Mouse (Mus musculus) ovary, adult 18-20 months (tissue): Measurements from ENCODE around the gene Kctd8.
"Not testable (repeated sequence)": the region's sequence is repeated elsewhere in the genome, so short reads cannot be mapped to it uniquely, and the experiment has no call there.

ENCODE experiments used
- DNase-seq: peaks from one replicate; pipeline ENCODE4 v3.0.0; 2022; ENCODE audit warnings: low spot score, mixed read lengths

Gene Kctd8

DNA sequence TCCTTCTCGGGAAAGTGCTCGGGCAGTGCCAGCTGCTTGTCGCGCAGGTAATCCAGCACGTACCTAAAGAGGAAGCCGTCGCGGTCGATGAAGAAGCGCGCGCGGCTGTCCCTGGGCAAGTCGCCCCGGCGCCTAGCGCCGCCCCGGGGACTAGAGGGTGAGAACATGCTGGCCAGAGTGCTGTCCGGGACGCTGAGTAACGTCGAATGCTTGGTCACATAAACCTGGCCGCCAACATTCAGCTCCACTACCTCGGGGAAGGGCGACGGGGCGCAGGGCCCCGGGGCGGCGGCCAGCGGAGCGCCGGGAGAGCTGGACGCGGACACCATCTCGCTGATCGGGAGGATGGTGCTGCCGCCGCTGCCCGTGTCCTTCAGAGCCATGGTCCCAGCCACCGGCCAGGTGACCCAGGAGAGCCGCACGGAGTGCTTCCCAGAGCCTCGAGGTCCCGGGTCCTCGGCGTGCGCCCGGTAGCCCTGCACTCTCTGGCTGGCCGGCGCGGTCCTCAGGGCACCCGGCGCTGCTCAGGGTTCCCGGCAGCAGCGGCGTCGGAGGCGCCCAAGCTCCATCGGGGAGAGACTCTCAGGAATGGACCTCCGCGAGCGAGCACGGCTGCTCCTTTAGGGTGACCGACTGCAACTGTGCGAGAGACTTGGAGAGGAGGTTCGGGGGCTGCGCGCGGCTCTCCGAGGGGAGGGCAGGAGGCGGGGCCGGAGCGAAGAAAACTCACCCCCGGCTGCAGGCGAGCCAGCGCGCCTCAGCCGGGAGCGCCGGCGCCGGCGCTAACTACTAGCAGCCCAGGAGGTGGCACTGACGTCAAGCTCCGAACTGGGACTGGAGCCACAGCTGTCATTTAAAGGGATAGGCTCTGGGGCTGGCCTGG is at the start of gene Kctd8:
Gene Kctd8 (minus strand): TSS at position 761 of the 883 bp plus-strand sequence.
- DNase-seq, result peak; percentile 1

GRCm38 (mm10) chr5:69379072-69379471 is 37.6 kb upstream of the Kctd8 start:
- DNase-seq, result no peak

DNA sequence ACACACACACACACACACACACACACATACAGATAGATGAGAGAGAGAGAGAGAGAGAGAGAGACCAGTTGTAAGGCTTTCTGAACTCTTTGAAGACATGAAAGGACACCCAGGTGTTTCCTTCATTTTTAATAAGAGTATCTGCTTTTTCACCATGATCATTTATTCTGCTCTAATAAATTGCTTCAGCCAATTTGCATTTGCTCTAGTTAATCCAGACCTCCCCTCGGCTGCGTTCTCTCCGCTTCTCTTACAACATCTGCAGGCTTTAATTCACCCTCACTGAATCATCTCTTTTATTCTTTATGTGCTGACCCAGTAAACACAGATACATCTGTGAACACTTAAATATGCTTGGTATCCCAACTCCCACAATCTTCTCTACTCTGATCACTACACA is 9.1 kb upstream of the Kctd8 start:
- DNase-seq, result no peak

- no peak for DNase-seq
Observed at GRCm38 (mm10) chr5:69340102-69340918, 1.2 kb downstream of the Kctd8 start.

DNA sequence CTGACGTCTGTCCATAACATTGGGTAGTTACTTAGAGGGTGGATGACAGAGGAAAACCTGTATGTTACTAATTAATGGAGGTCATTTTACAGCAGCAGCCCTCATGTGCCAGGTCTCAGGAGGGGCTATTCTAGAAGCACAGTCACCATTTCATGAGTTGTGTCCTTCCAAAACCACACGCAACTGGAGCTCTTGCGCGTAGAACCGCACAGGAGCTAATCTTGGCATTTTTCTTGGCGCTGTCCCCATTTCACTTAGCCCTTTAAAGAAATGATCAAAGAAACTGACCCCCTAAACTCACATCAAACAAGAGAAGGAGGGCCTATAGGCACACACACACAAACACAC is 1.9 kb downstream of the Kctd8 start:
- no peak for DNase-seq

GRCm38 (mm10) chr5:69338916-69339622 is 2.4 kb downstream of the Kctd8 start:
- DNase-seq, result no peak

- no peak for DNase-seq
Observed at GRCm38 (mm10) chr5:69327561-69327960, 13.9 kb downstream of the Kctd8 start.

GRCm38 (mm10) chr5:69324566-69325230 is 16.8 kb downstream of the Kctd8 start:
- no peak for DNase-seq

DNA sequence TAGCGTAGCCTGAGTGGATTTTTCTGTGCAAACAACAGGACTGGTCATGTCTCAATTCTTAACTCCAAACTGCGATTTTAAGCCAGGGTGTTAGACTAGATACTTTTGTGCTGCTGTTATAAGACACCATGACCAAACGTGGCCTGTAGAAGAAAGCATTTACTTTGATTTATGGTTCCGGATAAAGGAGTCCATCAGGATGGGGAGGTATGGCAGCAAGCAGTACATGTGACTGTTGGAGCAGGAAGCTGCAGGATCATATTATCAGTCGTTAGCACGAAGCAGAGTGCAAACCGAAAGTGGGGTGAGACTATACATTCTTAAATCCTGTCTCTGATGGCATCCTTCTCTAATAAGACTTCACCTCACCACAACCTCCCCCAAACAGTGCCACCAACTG is 28.9 kb downstream of the Kctd8 start:
- no peak for DNase-seq

DNA sequence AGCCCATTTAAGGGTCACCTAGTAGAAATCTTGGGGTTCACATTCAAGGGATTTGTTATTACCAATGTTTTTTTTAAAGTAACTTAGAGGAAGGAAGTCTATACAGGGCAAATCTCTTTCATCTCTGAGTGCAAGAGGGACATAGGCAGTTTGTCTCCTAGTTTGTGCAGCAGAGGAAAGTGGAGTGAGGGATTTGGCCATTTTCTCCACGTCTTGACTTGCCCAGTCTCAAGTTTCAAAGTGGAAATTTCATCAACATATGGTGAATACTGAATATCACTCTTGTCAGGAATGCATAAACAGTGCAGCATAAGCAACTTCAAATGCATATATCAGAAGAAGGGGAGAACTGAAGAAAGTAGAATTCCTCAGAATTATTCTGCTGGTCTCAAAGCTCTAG is 39.8 kb downstream of the Kctd8 start:
- DNase-seq, result no peak

DNA sequence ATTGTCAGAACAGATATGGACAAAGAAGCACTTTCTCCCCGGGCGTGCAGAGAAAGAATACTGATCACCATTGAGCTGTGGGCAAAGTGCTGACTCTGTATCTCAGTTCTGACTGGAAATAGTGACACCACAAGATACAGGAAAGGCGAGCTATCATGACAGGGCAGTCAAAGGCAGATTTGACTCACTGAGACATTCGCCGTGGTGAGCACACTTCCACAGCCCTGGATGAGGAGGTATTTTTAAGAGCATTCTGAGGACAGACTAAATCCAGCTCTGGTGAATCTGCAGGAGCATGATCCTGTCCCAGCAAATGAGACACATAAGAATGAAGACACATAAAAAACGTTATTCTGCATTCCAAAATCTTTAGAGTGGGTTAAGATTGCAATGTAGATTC is 49.1 kb downstream of the Kctd8 start:
- no peak for DNase-seq

DNA sequence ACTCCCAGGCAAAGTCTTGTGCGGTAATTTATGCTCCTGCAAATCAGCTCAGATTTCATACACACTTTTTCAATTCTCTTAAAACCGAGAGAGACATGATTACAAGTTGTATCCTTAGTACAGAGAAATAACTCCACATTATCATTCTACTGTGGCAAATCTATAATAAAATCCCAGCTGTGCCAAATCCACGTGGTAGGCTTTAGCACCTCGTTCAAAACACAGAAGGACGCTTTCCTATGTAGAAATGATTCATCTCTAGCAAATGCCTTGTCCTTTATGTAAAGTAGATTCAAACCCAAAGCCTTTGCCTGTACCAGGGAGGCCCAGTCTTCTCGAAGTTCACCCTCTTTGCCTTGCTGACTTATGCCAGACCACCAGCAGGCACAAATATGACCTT is 57.1 kb downstream of the Kctd8 start:
- no peak for DNase-seq

DNA sequence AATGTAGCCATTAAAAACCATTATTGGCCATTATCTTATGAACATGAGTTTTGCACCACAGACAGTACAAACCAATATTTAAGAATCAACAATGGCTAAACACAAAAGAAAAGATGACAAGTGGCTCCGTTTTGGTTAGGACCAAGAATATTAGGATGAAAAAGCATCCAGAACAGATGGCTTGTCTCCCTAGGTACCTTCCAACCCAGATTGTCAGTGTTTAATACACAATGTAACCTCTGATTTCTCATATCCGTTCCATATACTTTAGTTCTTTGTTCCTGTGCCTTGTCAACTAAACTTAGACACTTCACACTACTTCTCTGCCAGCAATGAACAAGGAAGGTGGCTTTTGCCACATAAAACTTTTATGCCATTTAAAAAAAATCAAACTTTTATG is 89.1 kb downstream of the Kctd8 start:
- DNase-seq, result no peak

DNA sequence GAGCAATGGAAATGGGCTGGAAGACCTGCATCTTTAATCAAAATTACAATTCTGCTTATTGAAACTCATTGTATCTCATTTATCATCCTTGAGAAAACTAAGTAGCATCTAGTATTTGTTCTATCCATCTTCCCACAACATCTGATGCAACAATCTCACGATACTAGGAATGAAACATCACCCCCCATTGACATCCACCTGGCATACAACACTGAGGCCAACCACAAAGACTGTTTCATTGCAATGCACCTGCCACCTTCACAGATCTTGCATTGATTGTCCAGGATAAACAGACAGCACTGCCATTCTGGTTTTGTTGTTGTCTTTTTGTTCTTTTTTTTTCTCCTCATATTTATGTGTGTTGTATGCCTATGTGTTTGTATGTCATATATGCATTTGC is 99.5 kb downstream of the Kctd8 start:
- DNase-seq, result no peak

DNA sequence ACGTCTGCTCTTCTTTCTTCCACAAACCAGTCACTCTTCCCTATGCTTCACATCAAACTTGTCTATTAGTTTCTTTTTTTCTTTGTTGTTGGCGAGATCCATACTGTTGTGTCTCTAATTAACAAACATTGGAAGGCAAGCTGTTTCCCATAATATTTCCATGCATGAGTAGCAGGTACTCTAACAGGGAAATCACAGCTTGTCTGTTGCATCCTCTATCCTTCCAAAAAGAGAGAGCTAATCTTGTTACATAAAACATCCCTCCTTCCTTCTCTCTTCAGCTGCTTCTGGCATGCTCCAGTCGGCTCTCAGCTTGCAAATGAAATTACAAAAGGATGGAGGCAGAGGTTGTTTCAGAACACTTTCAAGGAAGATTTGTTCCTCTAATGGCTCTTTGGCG is 107.9 kb downstream of the Kctd8 start:
- no peak for DNase-seq

- not testable (repeated sequence) for DNase-seq
Observed at GRCm38 (mm10) chr5:69231649-69232048, 109.8 kb downstream of the Kctd8 start.

- no peak for DNase-seq
Observed at GRCm38 (mm10) chr5:69227147-69227546, 114.3 kb downstream of the Kctd8 start.

- no peak for DNase-seq
Observed at GRCm38 (mm10) chr5:69222608-69223007, 118.9 kb downstream of the Kctd8 start.

DNA sequence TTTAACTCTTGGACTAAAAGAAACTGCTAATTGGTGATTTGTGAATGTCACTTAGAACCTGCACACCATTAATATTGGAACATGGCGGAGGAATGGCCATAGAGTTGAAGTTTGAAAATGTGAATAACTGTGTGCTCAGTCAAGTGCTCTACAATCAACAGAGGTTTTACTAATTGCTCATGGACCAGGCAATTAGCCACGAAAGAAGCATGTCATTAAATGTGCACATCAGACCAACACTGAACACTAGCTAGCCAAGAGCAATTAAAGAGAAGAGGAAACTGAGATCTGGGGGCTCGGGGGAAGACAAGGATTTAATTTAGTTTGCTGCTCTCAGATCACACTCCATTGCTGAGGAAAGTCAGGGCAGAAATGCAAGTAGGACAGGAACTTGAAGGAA is 126.3 kb downstream of the Kctd8 start:
- DNase-seq, result no peak

DNA sequence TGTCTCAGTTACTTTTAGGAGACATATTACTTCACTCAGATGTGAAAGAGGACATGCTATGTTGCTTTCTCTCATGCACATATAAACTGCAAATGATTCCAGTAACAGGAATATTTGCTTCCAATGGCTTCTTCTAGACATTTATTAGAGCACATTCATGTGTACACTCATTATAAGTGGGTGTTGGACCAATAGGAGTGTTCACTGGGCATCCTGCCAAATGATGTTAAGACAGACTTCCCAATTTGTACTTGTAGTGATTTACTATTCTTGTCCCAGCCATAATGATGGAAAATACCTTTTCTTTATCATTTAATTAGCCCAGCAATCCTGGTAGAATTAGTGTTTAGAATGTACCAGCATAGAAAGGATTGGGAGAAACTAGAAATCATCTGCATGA is 132.1 kb downstream of the Kctd8 start:
- DNase-seq, result no peak

GRCm38 (mm10) chr5:69207713-69208112 is 133.8 kb downstream of the Kctd8 start:
- no peak for DNase-seq

GRCm38 (mm10) chr5:69159897-69160509 is 181.5 kb downstream of the Kctd8 start:
- no peak for DNase-seq
